Mouse (Mus musculus) heart, embryonic 13.5 days (tissue): Measurements from ENCODE around the gene Zmynd11. TPM values are rescaled to one million over a fixed set of nuclear protein-coding genes. Genes with fewer than 3 reads are reported as not detected.
"Not testable (repeated sequence)": the region's sequence is repeated elsewhere in the genome, so short reads cannot be mapped to it uniquely, and the experiment has no call there.

ENCODE experiments used
- ATAC-seq: fragments of 200-750 bp; cut with Nextera tagmentation; 2 replicates; pipeline ENCODE4 v1.8.0; 2017; ENCODE audit warnings: moderate TSS enrichment; ENCODE audit not compliant: insufficient number of reproducible peaks, low FRiP score, low TSS enrichment; ENCODE audit errors: extremely low read depth
- H3K27ac ChIP-seq: fragments of 300-500 bp; sonication (generic); replicated peaks from 2 replicates; pipeline ENCODE4 v1.5.1; 2015; ENCODE audit warnings: moderate library complexity, mild to moderate bottlenecking, inconsistent platforms
- H3K27me3 ChIP-seq: fragments of 300-500 bp; sonication (generic); replicated peaks from 2 replicates; pipeline ENCODE4 v1.6.1; 2015; ENCODE audit warnings: mild to moderate bottlenecking, inconsistent platforms
- H3K36me3 ChIP-seq: fragments of 300-500 bp; sonication (generic); 2 replicates; pipeline ENCODE4 v1.6.1; 2015; ENCODE audit warnings: mild to moderate bottlenecking, inconsistent platforms
- H3K4me1 ChIP-seq: fragments of 300-500 bp; sonication (generic); 2 replicates; pipeline ENCODE4 v1.6.1; 2015; ENCODE audit warnings: inconsistent platforms
- H3K4me2 ChIP-seq: fragments of 300-500 bp; sonication (generic); 2 replicates; pipeline ENCODE4 v1.6.1; 2015; ENCODE audit warnings: inconsistent platforms, mild to moderate bottlenecking, moderate library complexity
- H3K4me3 ChIP-seq: fragments of 300-500 bp; sonication (generic); 2 replicates; pipeline ENCODE4 v1.5.1; 2015; ENCODE audit warnings: moderate library complexity, mild to moderate bottlenecking, inconsistent platforms
- H3K9ac ChIP-seq: fragments of 300-500 bp; sonication (generic); 2 replicates; pipeline ENCODE4 v1.6.1; 2015; ENCODE audit warnings: inconsistent platforms, mild to moderate bottlenecking, moderate library complexity
- H3K9me3 ChIP-seq: fragments of 300-500 bp; sonication (generic); 2 replicates; pipeline ENCODE4 v1.6.1; 2016; ENCODE audit warnings: inconsistent platforms
- WGBS: fragments of 180-500 bp; shearing (Covaris S2); methylation state at CpG from one replicate; pipeline ENCODE4 v1.1.7; 2015; ENCODE audit warnings: mixed read lengths; 5-methylcytosine and 5-hydroxymethylcytosine counted together
- polyA plus RNA-seq: library from polyadenylated mRNA; unstranded; fragments of >200 nt; fragmentation: Nextera tagmentation; extraction: Ambion mirVana; gene quantifications from 2 replicates; pipeline ENCODE4 v1.2.1, GENCODE M21; 2015

Gene Zmynd11
- polyA plus RNA-seq, 1 experiment from 2014 or later = 98.4 TPM

DNA sequence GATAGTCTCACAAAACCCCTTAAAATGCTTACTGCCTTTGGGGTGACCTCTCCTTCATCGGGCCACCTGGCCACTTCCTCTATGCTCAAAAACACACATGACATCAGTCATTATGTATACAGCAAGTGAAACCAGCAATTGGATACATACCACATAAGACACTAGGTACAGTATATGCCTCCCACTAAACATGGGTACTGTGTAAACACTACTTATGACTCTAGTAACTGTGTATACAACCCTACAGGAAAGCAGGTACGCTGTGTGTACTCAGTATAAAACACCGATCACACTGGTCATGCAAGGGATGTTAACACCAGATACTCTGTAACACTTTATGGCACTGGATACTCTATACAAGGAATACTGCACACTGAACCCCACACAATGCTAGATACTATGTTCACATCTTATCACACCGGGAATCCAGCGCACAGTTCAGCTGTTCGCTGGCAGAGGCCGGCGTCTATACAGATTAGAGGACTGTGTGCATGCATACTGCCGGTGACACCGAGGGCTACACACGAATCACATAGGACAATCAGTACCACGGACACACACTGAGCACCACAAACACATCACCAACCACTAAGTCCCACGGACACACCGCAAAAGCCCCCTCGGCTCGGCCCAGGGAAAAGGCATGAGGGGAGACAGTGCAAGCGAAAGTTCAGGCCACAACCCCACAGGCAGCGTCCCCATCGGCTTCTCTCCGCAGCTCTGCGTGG lies 1.9 kb downstream of the Zmynd11 start:
- no peak for ATAC-seq
- Histone ChIP-seq H3K4me3 (peak overlapping the region; percentile 89), H3K9ac (peak overlapping the region; percentile 100), H3K4me1 (peaks cover 71% of the 10 kb centered on the region), H3K9me3 (no peaks in the 10 kb centered on the region), H3K4me2 (peak overlapping the region; percentile 81), H3K27me3 (no peaks in the 10 kb centered on the region), H3K27ac (peak overlapping the region; percentile 100), H3K36me3 (no peaks in the 10 kb centered on the region)
- WGBS = 5% methylated on average over 21 of the region's 21 CpGs

DNA sequence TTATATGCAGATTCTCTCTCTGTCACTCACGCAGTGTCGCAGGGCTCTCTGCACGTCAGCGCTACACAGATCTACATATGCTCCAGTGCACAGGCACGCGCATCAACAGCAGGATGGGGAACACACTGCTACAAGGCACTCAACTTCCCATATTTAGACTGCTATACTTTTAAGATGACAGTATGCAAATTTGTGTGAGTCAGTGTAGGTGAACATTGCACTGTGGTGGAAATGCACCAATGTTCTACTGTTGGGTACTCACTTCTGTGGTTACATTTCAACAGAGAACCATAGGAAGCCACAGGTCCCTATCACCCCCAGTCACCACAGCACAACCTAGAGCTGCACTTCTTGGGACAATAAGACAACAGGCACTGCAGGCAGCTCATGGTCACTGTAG lies 5.1 kb downstream of the Zmynd11 start:
- Histone ChIP-seq H3K4me3 (no peak overlapping the region), H3K4me2 (no peak overlapping the region), H3K9ac (0 out of 2 replicates have a peak overlapping the region, but pooled peaks have one; percentile 19), H3K36me3 (no peaks in the 10 kb centered on the region), H3K27ac (no peak overlapping the region), H3K4me1 (peaks cover 62% of the 10 kb centered on the region), H3K9me3 (no peaks in the 10 kb centered on the region), H3K27me3 (no peaks in the 10 kb centered on the region)
- WGBS = 81% methylated on average over 6 of the region's 6 CpGs
- ATAC-seq = no peak

DNA sequence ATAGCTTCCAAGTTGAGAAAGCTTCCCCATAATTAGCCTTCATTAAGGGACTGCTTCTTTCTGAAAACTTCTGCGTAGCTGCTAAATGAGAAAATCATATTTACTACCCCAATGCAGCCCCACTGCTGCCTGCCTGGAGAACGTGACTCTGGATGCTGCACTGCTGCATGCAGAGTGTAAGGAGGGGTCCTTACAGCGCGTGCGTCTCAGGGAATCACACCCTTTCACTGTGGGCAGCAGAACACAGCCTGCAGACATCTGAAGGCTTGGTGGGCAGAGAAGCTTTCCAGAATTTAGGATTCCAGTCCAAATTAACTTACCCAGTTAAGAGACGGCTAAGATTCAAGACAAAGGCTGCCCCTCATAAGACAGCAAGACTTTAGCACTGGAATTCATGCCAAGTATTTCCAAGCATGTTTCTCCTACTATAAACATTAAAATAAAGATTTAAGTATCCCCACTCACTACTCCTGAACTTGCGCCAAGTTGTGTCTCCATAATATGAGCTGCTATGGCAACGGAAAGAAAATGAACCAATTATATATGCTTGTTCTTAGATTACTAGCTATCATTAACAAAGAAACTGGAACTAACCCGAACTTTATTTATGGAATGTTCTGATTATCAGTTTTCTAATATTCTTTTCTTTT lies 7.2 kb downstream of the Zmynd11 start:
- Histone ChIP-seq H3K27me3 (no peaks in the 10 kb centered on the region), H3K4me1 (peaks cover 77% of the 10 kb centered on the region), H3K4me2 (no peak overlapping the region), H3K27ac (peak overlapping the region; percentile 16; the same call in 1 of the 2 replicates), H3K4me3 (no peak overlapping the region), H3K9me3 (no peaks in the 10 kb centered on the region), H3K36me3 (no peaks in the 10 kb centered on the region), H3K9ac (no peak overlapping the region)
- 65% methylated on average over 9 of the region's 9 CpGs for WGBS
- ATAC-seq = no peak

DNA sequence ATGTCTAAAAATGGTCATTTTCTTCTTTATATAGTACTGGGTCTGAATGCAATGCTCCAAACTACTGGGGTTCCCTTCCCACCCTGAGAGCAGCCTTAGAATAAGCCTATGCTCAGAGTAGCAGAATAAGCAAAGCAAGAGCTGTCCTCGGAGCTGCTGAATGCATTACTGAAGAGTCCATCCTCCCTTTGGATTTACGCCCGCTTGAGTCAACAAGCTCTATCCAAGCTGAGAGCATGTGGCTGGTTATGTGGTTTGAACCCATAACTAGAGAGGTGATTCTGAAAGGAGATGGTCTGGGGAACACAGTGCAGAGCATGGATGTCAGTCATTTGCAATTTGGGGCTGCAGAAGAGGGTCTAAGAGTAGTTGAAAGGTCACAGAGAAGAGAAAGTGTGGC lies 11.4 kb downstream of the Zmynd11 start:
- H3K4me1 ChIP-seq = peaks cover 57% of the 10 kb centered on the region
- ATAC-seq = no peak
- WGBS = 55% methylated on average over 3 of the region's 3 CpGs
- no peaks in the 10 kb centered on the region for H3K27me3 ChIP-seq
- no peaks in the 10 kb centered on the region for H3K9me3 ChIP-seq
- H3K36me3 ChIP-seq = no peaks in the 10 kb centered on the region
- no peak overlapping the region for H3K4me2 ChIP-seq
- no peak overlapping the region for H3K27ac ChIP-seq
- H3K4me3 ChIP-seq = no peak overlapping the region
- 0 out of 2 replicates have a peak overlapping the region, but pooled peaks have one; percentile 37 for H3K9ac ChIP-seq

DNA sequence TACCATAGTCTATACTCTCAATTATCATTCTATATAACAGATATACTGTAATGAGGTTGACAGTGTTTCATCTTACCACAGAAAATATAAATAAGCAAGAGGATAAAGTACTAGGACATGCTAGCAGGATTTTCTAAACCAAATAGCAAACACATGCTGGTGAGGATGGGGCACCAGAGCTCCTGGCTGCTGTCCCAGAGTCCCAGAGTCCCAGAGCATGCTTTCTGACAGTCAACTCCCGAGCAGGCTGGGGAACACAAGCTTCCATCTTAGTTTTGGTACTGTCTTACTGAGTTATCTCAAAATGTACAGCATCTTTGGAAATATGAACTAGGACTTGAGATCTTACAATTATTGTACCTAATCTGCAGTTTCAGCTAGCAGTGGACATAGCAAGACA lies 14.8 kb downstream of the Zmynd11 start:
- no peak overlapping the region for H3K4me3 ChIP-seq
- no peak overlapping the region for H3K4me2 ChIP-seq
- H3K36me3 ChIP-seq = no peaks in the 10 kb centered on the region
- H3K9ac ChIP-seq = peak overlapping the region; percentile 10; the same call in 1 of the 2 replicates
- H3K27me3 ChIP-seq = no peaks in the 10 kb centered on the region
- WGBS = 16% methylated on average over 1 of the region's 1 CpGs
- no peak for ATAC-seq
- peaks cover 54% of the 10 kb centered on the region for H3K4me1 ChIP-seq
- peak overlapping the region; percentile 58; the same call in 1 of the 2 replicates for H3K27ac ChIP-seq
- H3K9me3 ChIP-seq = no peaks in the 10 kb centered on the region

DNA sequence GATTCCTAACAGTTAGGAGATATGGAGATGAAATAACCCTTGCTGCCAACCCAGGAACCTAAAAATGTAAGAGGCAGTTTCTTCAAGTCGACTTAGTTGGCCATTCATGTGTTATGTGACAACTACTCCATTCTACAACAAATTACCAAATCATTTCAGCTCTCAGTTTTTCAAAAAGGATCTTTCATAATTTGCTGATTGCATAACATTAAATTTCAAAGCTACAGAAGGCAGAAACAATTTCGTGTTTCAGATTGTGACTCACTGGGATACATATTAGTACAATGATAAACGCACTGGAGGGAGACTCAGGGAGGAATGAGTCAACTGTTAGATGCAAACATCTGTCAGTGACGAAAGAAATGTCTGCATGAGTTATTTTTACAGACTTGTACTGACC lies 15.3 kb downstream of the Zmynd11 start:
- no peak overlapping the region for H3K27ac ChIP-seq
- H3K27me3 ChIP-seq = no peaks in the 10 kb centered on the region
- H3K4me3 ChIP-seq = no peak overlapping the region
- no peaks in the 10 kb centered on the region for H3K9me3 ChIP-seq
- H3K36me3 ChIP-seq = no peaks in the 10 kb centered on the region
- H3K9ac ChIP-seq = no peak overlapping the region
- H3K4me2 ChIP-seq = no peak overlapping the region
- no peak for ATAC-seq
- peaks cover 51% of the 10 kb centered on the region for H3K4me1 ChIP-seq
- 48% methylated on average over 4 of the region's 4 CpGs for WGBS

DNA sequence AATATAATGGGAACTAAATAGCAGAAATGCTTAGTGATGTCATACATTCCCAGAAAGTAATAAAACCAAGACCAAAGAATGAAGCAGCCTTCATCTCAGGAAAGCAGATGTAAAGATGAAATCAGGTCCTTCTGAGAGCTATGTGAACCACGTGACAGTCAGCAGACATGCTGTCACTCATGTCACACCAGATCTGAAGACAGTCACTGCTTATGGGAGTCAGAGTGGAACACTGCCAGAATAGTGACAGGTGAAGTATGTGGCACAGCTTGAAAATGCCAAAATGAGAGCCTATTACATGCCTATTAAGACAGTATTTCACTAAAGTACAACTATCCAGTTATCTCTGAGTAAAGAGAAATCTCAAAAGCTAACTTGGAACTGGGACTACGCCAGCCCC lies 26.9 kb downstream of the Zmynd11 start:
- Histone ChIP-seq H3K9ac (no peak overlapping the region), H3K27ac (peak overlapping the region; percentile 41; the same call in 1 of the 2 replicates), H3K4me3 (no peak overlapping the region), H3K4me2 (no peak overlapping the region), H3K4me1 (peaks cover 49% of the 10 kb centered on the region), H3K27me3 (no peaks in the 10 kb centered on the region), H3K36me3 (peaks cover 6% of the 10 kb centered on the region), H3K9me3 (no peaks in the 10 kb centered on the region)
- WGBS = 59% methylated on average over 2 of the region's 2 CpGs
- no peak for ATAC-seq

DNA sequence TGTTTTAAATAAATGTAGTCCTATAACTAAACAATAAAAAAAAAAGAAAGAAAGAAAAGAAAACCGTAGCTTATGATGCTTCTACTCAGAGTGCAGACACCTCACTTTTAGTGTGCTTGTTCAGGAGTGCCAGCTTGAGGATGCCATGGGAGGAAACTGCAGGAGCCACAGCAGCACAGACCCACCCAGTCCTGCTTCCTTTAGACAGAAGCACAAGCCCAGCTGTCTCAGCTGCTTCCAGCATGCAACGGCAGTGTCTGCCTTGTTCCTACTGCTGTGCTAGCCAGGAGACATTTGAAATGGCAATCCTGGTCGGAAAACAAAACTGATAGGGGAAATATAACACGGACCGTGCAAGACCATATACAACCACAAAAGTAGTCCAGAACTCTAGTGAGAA lies 28.1 kb downstream of the Zmynd11 start:
- H3K4me2 ChIP-seq = no peak overlapping the region
- no peaks in the 10 kb centered on the region for H3K9me3 ChIP-seq
- ATAC-seq = no peak
- H3K4me1 ChIP-seq = peaks cover 37% of the 10 kb centered on the region
- no peak overlapping the region for H3K4me3 ChIP-seq
- 76% methylated on average over 5 of the region's 5 CpGs for WGBS
- no peaks in the 10 kb centered on the region for H3K27me3 ChIP-seq
- H3K27ac ChIP-seq = no peak overlapping the region
- peaks cover 13% of the 10 kb centered on the region for H3K36me3 ChIP-seq
- no peak overlapping the region for H3K9ac ChIP-seq

DNA sequence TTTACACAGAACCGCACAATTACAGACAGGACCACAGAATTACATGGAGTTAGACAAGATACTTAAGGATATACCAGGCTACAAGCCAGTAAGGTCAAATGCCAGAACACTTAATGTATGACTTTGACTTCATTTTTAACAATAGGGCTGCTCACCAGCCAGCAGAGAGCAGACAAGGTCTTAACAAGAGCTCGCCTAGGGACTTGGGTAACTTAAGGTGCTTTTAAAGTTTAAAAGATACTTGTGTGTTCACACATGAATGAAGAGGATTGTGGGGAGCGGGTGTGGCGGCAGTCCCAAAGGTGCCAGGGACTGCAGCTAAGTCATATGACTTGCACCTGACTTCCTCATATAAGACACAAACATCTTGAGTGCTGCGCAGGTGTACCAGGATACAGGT lies 32.9 kb downstream of the Zmynd11 start:
- H3K9ac ChIP-seq, H3K27ac ChIP-seq, H3K4me3 ChIP-seq, H3K4me2 ChIP-seq, ATAC-seq, H3K27me3 ChIP-seq, H3K9me3 ChIP-seq: not testable (repeated sequence)
- Histone ChIP-seq H3K36me3 (peaks cover 39% of the 10 kb centered on the region), H3K4me1 (peaks cover 30% of the 10 kb centered on the region)
- 94% methylated on average over 4 of the region's 5 CpGs for WGBS

DNA sequence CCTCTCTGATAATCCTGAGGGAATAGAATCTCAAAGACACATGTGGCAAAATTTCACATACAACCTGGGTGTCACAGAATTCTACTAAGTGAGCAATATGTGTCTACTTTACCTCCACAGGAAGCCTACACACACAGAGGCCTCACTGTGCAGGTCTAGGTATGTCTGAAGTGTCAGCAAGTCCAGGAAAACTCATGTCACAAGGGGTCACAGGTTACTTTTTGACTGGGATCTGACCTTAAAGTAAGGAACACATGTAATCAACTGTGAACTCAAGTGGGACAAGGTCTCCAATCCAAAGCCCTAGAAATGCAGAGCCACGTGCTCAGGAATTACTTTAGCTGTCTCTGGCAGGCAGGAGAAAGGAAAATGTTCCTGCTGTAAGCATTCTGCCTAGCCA lies 36.1 kb downstream of the Zmynd11 start:
- H3K36me3 ChIP-seq = peaks cover 60% of the 10 kb centered on the region
- H3K4me2 ChIP-seq = no peak overlapping the region
- H3K4me1 ChIP-seq = peaks cover 22% of the 10 kb centered on the region
- no peak overlapping the region for H3K4me3 ChIP-seq
- WGBS = 31% methylated on average over 1 of the region's 1 CpGs
- no peaks in the 10 kb centered on the region for H3K9me3 ChIP-seq
- ATAC-seq = no peak
- H3K27me3 ChIP-seq = no peaks in the 10 kb centered on the region
- H3K9ac ChIP-seq = no peak overlapping the region
- H3K27ac ChIP-seq = 0 out of 2 replicates have a peak overlapping the region, but pooled peaks have one; percentile 7

DNA sequence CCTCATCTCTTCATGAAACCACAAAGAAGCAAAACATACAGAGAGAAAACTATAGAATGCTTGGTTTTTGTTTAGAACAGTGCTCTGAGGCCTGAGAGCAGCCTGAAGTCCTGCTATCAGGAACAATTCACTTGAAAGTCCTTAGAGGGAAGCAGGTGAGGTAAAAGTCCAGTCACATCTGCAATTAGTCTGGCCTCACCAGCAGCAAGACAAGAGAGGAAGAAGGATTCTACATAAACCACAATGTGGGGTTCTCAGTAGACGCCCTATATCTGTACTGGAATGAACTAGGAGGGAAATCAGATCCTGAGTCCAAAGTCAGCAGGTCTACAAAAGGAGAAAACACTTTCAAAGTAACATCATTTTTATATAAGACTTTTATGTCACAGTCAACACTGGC lies 49.9 kb downstream of the Zmynd11 start:
- Histone ChIP-seq H3K9me3 (no peaks in the 10 kb centered on the region), H3K27me3 (no peaks in the 10 kb centered on the region), H3K4me1 (peaks cover 8% of the 10 kb centered on the region), H3K27ac (no peak overlapping the region), H3K36me3 (peaks cover 40% of the 10 kb centered on the region), H3K4me2 (no peak overlapping the region), H3K4me3 (no peak overlapping the region), H3K9ac (no peak overlapping the region)
- 71% methylated on average over 1 of the region's 1 CpGs for WGBS
- no peak for ATAC-seq
